Mouse (Mus musculus) ES-Bruce4 (cell line): ENCODE results near the gene Recql5.

Experiments used
- CTCF ChIP-seq: IDR thresholded peaks from one replicate; pipeline ENCODE4 v1.8.1; 2011; ENCODE audit warnings: low read depth, low read length
- EP300 ChIP-seq: IDR thresholded peaks from 2 replicates; pipeline ENCODE4 v1.6.1; 2011; ENCODE audit warnings: low read depth, low read length; ENCODE audit not compliant: insufficient read depth

GRCm38 (mm10) chr11:115964977-115965604, 31.8 kb upstream of the Recql5 start:
- TF ChIP-seq EP300 (no peak), CTCF (no peak)
